Mouse (Mus musculus) retina, postnatal 1 day (tissue): Measurements from ENCODE around the gene Fgfr2.

Source experiments
- DNase-seq: peaks from one replicate; pipeline ENCODE4 v3.0.0-alpha.2; 2012

The Fgfr2 gene

DNA sequence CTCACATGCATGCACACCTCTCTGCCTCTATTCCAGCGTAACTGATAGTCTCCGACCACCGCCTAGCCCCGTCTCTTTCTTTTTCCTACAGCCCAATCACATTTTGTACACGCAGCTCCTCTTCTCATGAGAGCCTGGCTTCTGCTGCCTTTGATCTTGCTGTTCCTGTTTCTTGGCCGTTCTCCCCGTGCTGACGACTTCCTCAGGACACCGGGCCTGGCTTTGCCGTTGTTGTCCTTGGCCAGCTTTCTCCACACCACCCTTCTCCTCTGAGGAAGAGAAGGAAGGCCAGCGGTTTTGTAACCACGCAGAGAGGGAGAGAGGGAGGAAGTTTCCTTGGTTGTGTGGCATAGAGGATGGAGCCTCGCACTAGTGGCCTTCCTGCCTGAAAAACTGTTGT lies 2465.4 kb downstream of the Fgfr2 start:
- DNase-seq: no peak

DNA sequence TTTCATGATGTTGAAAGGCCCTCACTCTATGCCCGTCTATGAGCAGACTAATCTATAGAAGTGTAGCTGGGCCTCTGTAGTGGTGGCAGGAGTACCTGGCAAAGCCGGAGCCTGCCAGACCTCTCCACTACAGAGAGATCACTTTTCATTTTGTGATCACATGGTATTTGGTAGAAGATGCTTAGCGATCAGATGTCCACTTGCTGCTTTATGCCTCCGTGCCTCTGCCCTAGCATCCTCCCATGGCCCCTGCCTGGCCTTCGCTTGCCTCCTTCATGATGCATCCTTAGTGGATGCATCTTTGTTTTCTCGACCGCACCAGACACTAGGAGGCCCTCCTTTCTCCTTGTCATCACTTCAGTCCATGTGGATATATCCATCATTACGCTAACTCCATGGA lies 2466.2 kb downstream of the Fgfr2 start:
- DNase-seq: no peak

DNA sequence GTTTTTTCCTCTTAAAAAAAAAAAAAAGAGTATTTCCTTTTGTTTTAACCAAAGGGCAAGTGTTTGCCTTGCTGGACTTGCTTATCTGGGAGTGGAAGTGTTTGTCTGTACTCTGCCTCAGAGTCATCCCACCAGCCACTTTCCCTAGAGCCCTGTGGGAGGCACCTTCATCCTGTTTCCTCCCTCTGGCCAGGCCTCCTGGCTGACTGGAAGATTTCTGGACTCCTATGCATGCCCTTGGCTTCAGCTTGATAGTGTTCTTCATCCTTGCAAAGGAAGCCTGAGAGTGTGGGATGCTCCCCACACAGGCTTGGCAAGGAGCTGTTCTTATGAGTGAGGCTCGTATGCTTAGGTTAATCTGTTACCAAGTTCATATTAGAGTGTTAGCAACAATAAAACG lies 2468.6 kb downstream of the Fgfr2 start:
- DNase-seq: no peak

DNA sequence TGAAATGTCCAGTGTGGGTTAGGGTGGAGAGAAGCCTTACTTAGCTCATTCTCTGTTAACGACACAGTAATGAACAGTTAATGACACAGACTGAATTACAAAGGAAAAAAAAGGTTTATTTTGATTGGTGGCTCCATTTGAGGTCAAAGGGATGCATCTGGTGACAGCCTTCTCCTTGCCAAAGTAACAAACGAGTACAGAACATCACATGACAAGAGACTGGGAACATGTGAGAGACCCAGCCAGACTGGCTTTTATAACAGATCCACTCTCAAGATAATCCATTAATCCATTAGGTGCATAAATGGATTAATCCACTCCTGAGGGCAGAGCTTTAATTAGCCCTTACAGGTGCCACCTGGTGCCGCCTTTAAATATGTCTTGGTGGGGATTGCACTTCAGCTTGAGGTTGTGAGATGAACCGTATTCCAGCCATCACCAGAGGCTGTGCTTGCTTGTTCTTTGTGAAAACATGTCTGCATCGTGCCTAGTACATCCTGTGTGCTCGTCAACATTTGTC lies 2470.1 kb downstream of the Fgfr2 start:
- DNase-seq: peak; percentile 74

DNA sequence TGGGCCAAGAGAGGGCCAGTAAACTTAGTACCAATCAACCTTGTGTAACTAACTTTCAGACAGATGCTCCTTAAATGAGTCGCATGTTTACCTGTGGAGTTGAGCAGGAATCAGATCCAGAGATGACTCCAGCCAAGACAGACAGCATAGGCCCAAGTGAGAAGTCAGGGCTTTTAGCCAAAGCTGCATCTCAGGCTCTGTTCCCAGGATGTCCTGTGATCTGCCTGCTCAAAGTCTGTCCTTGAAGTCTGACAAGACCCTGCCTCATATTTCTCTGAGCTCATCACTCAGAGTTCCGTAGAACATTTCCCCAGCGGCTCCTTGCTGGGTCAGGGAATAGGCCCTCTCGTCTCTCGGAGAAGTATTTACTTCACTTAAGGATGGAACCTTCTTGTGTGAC lies 2472.5 kb downstream of the Fgfr2 start:
- no peak for DNase-seq

DNA sequence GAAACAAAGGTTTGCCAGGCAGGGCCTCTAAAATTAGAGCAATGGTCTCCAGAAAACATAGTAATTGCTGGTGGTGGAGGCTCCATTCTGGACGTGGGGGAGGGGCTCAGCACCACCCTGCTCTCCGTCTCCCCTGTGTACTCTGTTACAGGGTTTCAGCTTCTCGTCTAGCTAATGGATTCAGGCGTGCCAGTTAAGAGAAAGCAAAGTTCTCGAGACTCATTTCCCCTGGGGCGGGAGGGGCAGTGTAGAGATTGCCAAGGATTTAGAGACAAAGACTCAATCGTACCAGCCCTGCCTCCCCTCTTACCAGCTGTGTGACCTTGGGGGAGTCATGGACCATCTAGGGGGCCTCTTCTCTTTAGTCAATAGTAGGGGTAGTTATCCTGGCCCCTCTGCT lies 2473.9 kb downstream of the Fgfr2 start:
- DNase-seq: peak; percentile 46

DNA sequence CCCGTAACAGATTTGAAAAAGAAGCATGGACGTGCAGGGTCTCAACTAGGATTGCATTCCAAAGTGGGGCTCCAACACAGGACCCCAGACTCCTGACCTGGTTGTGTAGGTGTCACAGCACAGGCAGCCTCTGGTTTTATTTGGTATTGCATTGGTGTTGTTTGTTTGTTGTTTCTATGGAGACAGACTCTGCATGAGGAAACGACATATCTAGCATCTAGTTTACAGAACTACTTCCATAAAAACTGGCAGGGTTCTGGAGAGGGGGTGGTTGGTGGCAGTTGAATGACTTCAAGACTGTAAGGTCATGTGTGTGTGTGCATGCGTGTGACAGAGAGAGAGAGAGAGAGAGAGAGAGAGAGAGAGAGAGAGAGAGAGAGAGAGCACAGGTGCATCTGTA lies 2475.1 kb downstream of the Fgfr2 start:
- peak; percentile 46 for DNase-seq

DNA sequence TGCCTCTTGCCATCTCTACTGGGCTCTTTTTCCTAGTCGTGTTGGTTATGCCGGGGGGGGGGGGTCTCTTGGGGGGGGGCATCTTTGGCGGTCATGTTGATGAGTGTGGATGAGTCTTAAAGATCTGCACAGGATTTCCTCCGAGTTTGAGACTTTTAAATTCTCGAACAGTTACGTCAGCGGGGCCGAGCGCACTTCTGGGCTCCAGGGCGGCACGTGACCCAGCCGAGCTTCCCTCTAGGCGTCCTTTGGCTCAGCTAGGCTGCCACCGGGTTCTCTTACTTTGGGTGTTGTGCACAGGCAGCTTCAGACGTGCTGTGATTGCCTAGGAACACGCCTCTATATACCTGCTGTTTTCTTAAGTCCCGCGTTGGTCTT lies 2476.4 kb downstream of the Fgfr2 start:
- DNase-seq: peak; percentile 77

DNA sequence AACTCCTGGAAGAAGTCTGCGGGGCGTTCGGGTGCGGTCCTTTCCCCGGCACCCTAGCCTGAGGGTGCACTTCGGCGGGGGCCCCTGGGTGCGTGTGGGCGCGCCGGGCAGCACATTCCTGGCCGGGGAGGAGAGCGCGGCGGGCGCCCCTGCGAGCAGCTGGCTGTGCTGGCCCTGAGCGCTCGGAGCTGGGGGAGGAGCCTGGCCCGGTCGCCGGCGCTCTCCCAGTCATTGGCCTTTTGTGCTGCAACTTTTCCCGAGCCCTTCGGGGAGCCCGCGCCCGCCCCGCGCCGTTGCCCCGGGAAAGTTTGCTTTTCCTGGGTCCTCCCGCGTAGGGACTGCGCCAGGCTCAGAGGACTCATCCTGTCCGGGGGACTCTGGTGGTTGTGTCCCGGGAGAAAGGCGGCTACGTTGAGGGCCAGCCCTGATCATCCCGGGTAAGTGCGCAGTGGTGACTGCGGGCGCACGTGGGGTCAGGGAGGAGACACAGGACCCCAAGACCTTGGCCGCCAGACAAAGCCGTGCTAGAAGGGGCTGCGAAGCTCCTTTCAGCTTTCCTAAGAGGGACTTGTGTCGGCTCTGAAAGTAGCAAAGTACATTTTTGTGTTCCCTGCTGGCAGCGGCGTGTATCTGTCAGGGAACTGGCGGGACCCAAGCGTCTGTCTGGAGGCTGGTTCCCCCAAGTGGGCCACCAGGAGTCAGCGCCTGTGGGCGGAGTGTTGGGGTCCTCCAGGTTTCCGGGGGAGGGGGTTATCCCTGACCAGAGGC lies 2477.0 kb downstream of the Fgfr2 start:
- DNase-seq: peak; percentile 82

DNA sequence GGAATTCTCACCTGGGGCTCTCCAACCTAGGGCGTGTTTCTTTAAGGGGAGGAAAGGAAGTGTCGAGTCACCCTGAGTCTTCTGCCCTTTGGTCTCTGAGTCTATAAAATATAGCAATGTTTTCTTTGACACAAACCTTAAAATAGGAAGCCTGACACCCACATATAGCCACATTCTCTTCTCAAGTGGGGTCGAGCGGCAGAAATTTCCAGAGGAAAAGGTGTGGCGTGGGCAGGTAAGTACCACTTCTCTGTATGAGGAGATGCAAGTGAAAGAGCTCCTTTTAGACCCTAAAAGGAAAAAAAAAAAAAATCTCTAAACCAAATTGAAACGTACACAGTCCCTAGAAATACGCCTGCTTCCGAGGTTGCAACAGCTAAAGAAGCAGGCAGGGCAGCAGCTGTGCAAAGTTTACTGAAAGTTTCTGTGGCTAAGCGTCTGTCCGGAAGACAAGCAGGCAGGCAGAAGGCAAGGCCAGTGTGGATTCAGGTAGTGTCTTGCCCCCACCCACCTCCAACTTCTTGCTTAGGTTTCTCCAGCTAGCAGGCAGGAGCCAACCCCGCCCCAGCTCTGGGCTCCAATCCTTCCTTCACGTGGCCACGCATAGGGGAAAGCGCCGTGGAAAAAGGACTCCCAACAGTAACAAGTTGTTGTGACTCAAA lies 2477.7 kb downstream of the Fgfr2 start:
- DNase-seq: no peak

DNA sequence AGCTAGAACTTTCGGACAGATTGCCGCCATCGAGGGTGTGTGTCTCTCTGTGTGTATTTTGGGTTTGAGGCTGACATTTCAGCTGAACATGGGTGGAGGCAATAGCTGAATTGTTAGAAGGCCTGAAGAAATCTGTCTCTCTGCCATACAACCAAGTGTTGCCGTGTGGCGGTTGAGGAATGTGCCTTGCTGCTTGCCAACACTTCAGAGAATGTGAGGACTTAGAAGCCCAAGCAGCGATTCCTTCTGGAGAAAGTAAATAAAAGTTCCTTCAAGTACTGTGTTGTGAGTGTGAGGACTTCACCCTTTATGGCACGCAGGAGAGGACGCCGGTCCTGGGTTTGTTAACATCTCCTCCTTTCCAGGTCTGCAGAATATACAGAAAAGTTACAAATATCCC lies 2482.5 kb downstream of the Fgfr2 start:
- DNase-seq: no peak

DNA sequence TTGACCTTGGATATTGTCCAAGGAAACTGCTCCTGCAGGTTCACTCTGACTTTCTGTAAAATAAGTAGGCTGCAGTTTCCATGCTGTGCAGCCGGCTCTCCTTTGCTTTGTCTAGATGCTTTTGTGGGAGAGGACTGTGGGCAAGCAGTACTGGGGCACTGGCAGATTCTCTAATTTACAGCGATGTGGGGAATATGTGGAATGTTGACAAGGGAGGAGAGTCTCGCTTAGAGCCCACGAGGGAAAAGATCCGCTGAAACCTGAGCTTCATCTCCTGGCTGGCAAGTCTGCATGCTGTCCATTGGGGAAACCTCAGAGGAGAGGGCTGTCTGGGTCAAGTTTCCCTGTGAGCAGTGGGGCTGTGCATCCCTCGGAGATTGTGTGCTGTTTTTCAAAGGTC lies 2485.3 kb downstream of the Fgfr2 start:
- no peak for DNase-seq

DNA sequence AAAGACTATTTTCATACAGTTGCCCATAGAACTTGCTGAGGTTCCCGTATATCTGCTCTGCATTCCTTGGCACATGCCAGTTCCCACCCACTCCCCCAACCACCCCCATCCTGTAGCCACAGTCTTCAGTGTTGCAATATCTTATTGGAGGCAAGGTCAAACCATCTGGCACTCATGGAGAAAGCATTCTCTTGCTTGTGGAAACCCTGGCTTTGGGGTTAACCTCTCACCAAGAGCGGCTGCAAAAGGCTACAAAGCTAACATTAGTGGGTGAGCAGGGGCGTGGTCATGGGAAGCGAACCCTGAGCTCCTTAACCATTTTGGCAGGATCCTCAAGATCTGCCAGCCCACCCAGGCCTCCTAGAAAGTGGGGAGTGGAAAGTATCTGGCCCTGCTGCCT lies 2486.2 kb downstream of the Fgfr2 start:
- no peak for DNase-seq

DNA sequence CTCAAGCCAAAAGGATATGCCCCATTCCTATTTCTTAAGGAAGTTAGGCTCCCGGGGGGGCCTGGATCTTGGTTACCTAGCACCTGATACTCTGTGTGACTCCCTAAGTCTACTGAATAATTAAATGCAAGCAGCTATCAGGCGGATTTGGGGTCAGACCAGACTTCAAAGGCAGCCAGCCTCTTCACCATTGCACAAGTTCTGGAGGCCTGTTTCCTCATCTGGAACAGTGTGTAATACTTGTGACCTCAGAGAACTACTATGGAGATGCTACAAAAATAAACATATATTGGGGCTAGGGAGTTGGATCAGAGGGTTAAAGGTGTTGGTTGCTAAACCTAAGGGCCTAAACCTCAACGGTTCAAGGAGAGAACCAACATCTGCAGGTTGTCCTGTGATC lies 2486.9 kb downstream of the Fgfr2 start:
- no peak for DNase-seq

DNA sequence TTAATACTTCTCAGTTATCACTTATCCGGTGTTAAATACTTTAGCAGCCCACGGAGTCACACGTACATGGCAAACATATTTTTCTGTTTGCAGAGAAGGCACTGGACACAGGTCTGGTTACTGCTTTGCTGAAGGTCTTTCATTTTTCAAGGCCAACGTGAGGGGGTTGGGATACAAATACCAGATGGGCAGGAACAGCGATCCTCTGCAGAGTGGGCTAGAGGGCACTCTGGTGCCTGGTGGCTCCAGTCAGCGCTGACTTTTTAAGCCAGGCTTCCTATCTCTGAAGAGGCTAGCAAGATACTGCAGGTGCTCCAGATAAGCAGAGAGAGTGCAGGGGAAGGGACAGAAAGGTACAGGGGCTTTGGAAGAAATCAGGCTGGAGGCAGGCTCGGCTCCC lies 2487.9 kb downstream of the Fgfr2 start:
- DNase-seq: no peak

DNA sequence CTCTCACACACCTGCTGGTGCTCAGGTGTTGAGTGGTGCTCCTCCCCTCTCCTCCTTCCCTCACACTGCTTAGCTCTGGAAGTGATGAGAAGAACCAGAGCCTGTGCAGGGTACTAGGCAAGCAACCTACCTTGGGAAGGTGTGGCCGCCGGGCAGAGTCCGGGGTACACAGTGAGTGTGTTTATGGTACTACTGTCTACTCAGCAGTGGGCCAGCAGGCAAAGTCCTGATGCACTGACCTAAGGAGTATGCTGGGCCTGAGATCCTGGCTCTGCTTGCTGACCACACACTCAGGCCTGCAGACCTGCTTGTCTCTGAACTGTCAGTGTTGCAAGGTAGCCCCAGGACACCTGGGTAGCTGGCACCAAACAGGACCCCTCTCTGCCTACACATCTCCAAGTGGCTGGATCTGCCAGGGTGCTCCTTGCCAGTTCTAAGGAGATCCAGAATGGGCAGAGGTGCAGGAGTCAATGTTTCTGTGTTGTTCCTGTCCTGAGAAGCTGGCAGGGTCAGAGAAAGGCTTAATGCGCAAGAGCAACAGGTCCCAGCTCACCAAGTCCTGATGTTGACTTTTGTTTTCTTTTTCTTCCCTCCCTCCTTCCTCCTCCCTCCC lies 2488.8 kb downstream of the Fgfr2 start:
- no peak for DNase-seq

DNA sequence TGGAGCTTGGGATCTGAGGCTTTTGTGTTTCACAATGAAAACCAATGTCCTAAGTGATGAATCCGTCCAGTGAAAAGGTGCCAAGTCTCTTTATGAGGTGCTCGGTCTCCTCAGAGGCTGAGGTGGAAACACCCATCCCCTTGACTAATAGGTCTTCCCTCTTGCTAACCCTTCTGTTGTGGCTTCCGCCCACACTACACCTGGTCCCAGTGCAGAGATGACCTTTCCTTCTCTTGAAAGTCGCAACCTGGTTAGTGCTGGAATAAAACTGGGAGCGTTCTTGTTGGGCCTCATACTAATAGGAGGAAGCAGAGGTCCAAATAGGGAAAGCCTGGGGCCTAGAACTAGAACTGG lies 2490.8 kb downstream of the Fgfr2 start:
- DNase-seq: no peak

DNA sequence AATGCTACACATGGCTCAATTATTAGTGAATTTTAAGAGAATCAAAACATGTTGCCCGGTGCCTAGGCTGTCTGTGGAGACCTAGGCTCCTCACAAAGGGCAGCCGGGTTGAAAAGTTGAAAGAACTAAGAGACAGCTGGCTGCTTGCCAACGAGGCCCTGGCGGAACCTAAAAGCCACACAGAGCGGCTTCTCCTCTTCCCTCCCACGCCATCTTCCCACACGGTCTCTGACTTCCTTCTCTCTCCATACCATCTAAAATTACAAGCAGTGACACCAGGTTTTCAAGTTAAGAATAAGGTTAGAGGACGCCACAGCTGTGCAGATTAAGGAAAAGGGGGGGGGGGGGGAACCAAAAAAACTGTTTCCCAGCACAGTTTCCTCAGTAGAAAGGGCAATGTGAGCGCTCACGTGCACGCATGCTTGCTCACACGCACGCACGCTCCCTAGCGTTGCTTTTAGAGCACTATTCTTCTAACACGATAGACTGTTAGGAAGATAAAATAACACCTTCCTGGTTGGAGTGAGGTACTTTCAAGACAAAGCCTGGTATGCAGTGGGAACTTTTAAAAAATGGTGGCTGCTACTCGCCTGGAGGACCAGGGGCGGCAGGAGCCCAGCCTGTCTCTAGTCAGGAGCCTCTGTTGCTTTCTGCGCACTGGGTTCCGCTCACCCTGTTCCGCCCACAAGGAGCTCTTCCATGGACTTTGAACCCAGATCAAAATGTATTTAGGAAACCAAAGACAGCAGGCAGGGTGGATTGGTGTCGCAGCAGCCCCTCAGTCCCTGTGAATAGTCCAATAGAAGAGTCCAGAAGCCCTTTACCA lies 2491.4 kb downstream of the Fgfr2 start:
- DNase-seq: peak; percentile 42

DNA sequence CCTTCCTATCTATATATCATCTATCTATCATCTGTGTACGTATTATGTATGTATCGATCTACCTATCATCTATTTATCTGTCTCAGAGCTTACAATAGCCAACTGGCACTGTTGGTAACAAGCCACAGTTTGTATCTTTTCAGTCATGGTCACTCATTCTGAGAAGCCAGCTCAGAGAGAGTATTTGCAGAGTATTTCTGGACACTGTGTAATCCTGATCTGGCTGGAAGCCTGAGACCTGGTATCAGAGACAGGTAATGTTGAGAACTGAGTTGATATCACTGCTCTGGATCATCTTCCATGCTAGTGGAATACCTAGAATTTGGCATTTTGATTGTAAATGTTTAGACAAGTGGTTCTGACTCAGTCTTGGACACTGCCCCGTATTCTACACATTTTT lies 2492.2 kb downstream of the Fgfr2 start:
- no peak for DNase-seq

DNA sequence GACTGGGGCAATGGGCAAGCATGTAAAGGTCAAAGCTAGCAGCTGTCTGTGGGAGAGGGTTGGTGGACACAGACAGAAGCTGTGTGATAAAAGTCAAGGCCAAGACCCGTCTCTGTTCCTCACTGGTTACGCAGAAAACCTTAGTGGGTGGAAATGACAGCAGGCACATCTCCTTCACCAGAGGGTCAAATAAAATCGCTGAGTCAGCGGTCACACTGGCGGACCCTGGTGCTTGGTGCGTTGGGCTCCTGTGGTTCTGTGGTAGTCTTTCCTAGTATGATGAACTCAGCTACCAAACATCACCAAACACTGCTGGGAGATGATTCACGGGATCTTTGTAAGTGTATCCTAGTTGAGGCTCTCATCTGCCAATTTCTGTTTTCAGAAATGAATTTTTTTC lies 2493.2 kb downstream of the Fgfr2 start:
- DNase-seq: no peak

DNA sequence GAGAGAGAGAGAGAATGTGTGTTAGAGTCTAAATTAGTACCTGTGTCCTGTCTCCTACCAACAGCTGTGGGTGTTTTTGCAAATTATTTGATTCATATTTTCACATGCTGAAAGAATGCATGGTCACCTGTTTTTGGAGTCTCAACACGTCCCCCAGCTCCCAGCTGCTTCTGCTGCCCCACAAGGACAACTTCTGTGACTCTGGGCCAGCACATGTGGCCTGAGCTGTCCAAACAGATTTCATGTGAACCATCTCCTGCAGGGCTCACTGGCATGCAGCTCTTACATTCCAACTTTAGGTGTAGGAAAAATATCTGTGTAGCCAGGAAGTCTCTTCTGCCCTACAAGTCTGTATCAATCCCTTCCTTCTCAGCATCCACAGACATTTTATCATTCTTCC lies 2494.5 kb downstream of the Fgfr2 start:
- DNase-seq: no peak

DNA sequence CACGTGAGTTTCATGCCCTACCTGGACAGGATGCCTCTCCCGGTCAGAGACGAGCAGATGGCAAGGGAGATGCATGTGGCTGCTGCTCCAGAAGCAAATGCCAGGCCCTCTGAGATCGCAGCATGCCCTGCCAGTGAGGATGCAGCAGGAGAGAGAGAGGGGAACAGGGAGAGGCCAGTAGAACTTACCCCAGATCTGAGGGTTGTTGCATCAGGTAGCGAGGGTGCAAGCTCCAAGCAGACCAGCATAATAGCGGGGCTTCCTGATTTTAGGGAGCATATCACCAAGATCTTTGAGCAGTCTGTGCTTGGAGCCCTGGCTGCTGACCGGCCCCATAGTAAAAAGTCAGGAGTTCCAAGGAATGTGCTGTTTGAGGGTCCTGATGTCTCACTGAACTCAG lies 2497.8 kb downstream of the Fgfr2 start:
- DNase-seq: no peak

DNA sequence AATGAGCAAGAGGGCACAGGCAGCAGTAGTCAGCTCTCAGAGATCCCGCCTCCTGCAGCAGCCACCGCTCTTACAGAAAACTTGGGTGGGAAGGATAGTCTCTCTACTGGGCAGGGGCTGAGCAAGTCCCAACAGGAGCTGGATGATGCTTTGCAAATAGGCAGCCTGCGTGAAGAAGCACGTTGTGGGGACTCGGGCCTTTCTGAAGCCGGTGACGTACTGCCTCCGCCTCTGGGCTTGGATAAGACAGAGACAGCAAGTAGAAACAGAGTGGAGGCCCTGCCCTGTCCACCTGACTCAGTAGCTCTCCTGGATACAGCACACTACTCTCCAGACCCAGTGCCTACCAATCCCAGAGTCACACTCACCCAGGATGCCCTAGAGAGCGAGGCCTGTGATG lies 2498.9 kb downstream of the Fgfr2 start:
- DNase-seq: no peak
